Mouse (Mus musculus) testis, adult 2 months (tissue): Measurements from ENCODE around the gene Pigk. TPM values are rescaled to one million over a fixed set of nuclear protein-coding genes. Genes with fewer than 3 reads are reported as not detected.

Source experiments
- H3K27ac ChIP-seq: fragments of 200-500 bp; 2 replicates; pipeline ENCODE4 v1.5.1; 2012; ENCODE audit warnings: low read depth, low read length; ENCODE audit not compliant: control insufficient read depth, insufficient read depth
- H3K27me3 ChIP-seq: fragments of 200-500 bp; 2 replicates; pipeline ENCODE4 v1.6.1; 2012; ENCODE audit warnings: mild to moderate bottlenecking, low read length, moderate library complexity; ENCODE audit not compliant: control insufficient read depth, insufficient read depth
- H3K36me3 ChIP-seq: fragments of 200-500 bp; 2 replicates; pipeline ENCODE4 v1.6.1; 2012; ENCODE audit warnings: mild to moderate bottlenecking, low read length; ENCODE audit not compliant: control insufficient read depth, insufficient read depth
- H3K4me1 ChIP-seq: fragments of 200-500 bp; 2 replicates; pipeline ENCODE4 v1.6.1; 2012; ENCODE audit warnings: low read length; ENCODE audit not compliant: control insufficient read depth, insufficient read depth
- H3K4me3 ChIP-seq: fragments of 200-500 bp; 2 replicates; pipeline ENCODE4 v1.5.1; 2012; ENCODE audit warnings: low read depth, mild to moderate bottlenecking, low read length, moderate library complexity, mixed read lengths; ENCODE audit not compliant: control insufficient read depth
- CTCF ChIP-seq: fragments of 200-500 bp; IDR thresholded peaks from 2 replicates; pipeline ENCODE4 v1.5.1; 2012; ENCODE audit warnings: low read depth, mild to moderate bottlenecking, inconsistent platforms, low read length, moderate library complexity; ENCODE audit not compliant: control insufficient read depth, insufficient read depth, insufficient replicate concordance
- POLR2A ChIP-seq: fragments of 200-500 bp; IDR thresholded peaks from 2 replicates; pipeline ENCODE4 v1.6.1; 2012; ENCODE audit warnings: low read depth, mild to moderate bottlenecking, inconsistent platforms, low read length, moderate library complexity; ENCODE audit not compliant: control insufficient read depth
- polyA plus RNA-seq: library from polyadenylated mRNA; depleted of rRNA; stranded (reverse); fragments of >200 nt; gene quantifications from 2 replicates; pipeline ENCODE4 v1.2.3, GENCODE M21; 2012

Gene Pigk
- polyA plus RNA-seq, 1 experiment, result 34.6 TPM

GRCm38 (mm10) chr3:152947031-152947640 is 233.2 kb downstream of the Pigk start:
- no peaks in the 10 kb centered on the region for H3K27me3 ChIP-seq
- no peaks in the 10 kb centered on the region for H3K36me3 ChIP-seq
- TF ChIP-seq POLR2A (no peak), CTCF (no peak)
- H3K4me1 ChIP-seq, result no peaks in the 10 kb centered on the region; the same call in 1 of the 2 replicates
- H3K4me3 ChIP-seq, result no peak overlapping the region
- H3K27ac ChIP-seq, result no peak overlapping the region

GRCm38 (mm10) chr3:152948556-152948955 is 234.7 kb downstream of the Pigk start:
- Histone ChIP-seq H3K36me3 (no peaks in the 10 kb centered on the region), H3K27me3 (no peaks in the 10 kb centered on the region), H3K4me3 (no peak overlapping the region), H3K4me1 (no peaks in the 10 kb centered on the region; the same call in 1 of the 2 replicates), H3K27ac (no peak overlapping the region)
- no peak for TF ChIP-seq POLR2A
- no peak for TF ChIP-seq CTCF

GRCm38 (mm10) chr3:152949233-152949777 is 235.4 kb downstream of the Pigk start:
- Histone ChIP-seq H3K36me3 (no peaks in the 10 kb centered on the region), H3K27me3 (no peaks in the 10 kb centered on the region), H3K4me3 (no peak overlapping the region), H3K4me1 (no peaks in the 10 kb centered on the region; the same call in 1 of the 2 replicates), H3K27ac (no peak overlapping the region)
- no peak for TF ChIP-seq CTCF
- no peak for TF ChIP-seq POLR2A

GRCm38 (mm10) chr3:152950299-152950698 is 236.4 kb downstream of the Pigk start:
- H3K27me3 ChIP-seq, result no peaks in the 10 kb centered on the region
- no peaks in the 10 kb centered on the region for H3K36me3 ChIP-seq
- no peak overlapping the region for H3K27ac ChIP-seq
- no peak overlapping the region for H3K4me3 ChIP-seq
- no peaks in the 10 kb centered on the region; the same call in 1 of the 2 replicates for H3K4me1 ChIP-seq
- no peak for TF ChIP-seq POLR2A
- no peak for TF ChIP-seq CTCF

GRCm38 (mm10) chr3:152950914-152951313 is 237.0 kb downstream of the Pigk start:
- TF ChIP-seq POLR2A (no peak), CTCF (no peak)
- Histone ChIP-seq H3K4me3 (no peak overlapping the region), H3K27ac (no peak overlapping the region), H3K27me3 (no peaks in the 10 kb centered on the region), H3K4me1 (no peaks in the 10 kb centered on the region; the same call in 1 of the 2 replicates), H3K36me3 (no peaks in the 10 kb centered on the region)

- no peak overlapping the region for H3K27ac ChIP-seq
- no peaks in the 10 kb centered on the region for H3K36me3 ChIP-seq
- H3K27me3 ChIP-seq, result no peaks in the 10 kb centered on the region
- H3K4me3 ChIP-seq, result no peak overlapping the region
- no peak for TF ChIP-seq POLR2A
- no peak for TF ChIP-seq CTCF
- no peaks in the 10 kb centered on the region; the same call in 1 of the 2 replicates for H3K4me1 ChIP-seq
These were observed 238.0 kb downstream of the Pigk start for GRCm38 (mm10) chr3:152951634-152952545.

- Histone ChIP-seq H3K4me1 (no peaks in the 10 kb centered on the region; the same call in 1 of the 2 replicates), H3K4me3 (no peak overlapping the region), H3K27me3 (no peaks in the 10 kb centered on the region), H3K27ac (no peak overlapping the region), H3K36me3 (no peaks in the 10 kb centered on the region)
- TF ChIP-seq POLR2A, result no peak
- no peak for TF ChIP-seq CTCF
These were observed 242.1 kb downstream of the Pigk start for GRCm38 (mm10) chr3:152956038-152956437.
